Mouse (Mus musculus) stomach, embryonic 15.5 days (tissue): Measurements from ENCODE around the gene A630076J17Rik. TPM values are rescaled to one million over a fixed set of nuclear protein-coding genes. Genes with fewer than 3 reads are reported as not detected.

Source experiments
- ATAC-seq: fragments of 200-750 bp; cut with Nextera tagmentation; 2 replicates; pipeline ENCODE4 v1.8.0; 2017; ENCODE audit warnings: low read depth, moderate number of reproducible peaks, moderate TSS enrichment; ENCODE audit not compliant: insufficient read depth, low FRiP score
- H3K27ac ChIP-seq: fragments of 300-500 bp; sonication (generic); 2 replicates; pipeline ENCODE4 v1.5.1; 2015; ENCODE audit warnings: mild to moderate bottlenecking, inconsistent platforms
- H3K27me3 ChIP-seq: fragments of 300-500 bp; sonication (generic); replicated peaks from 2 replicates; pipeline ENCODE4 v1.6.1; 2015; ENCODE audit warnings: inconsistent platforms
- H3K36me3 ChIP-seq: fragments of 300-500 bp; sonication (generic); 2 replicates; pipeline ENCODE4 v1.6.1; 2015; ENCODE audit warnings: inconsistent platforms
- H3K4me1 ChIP-seq: fragments of 300-500 bp; sonication (generic); 2 replicates; pipeline ENCODE4 v1.6.1; 2015; ENCODE audit warnings: inconsistent platforms
- H3K4me2 ChIP-seq: fragments of 300-500 bp; sonication (generic); 2 replicates; pipeline ENCODE4 v1.6.1; 2015; ENCODE audit warnings: mild to moderate bottlenecking, inconsistent platforms
- H3K4me3 ChIP-seq: fragments of 300-500 bp; sonication (generic); replicated peaks from 2 replicates; pipeline ENCODE4 v1.5.1; 2015; ENCODE audit warnings: inconsistent platforms
- H3K9ac ChIP-seq: fragments of 300-500 bp; sonication (generic); 2 replicates; pipeline ENCODE4 v1.6.1; 2015; ENCODE audit warnings: inconsistent platforms
- H3K9me3 ChIP-seq: fragments of 300-500 bp; sonication (generic); 2 replicates; pipeline ENCODE4 v1.6.1; 2016; ENCODE audit warnings: inconsistent platforms
- WGBS: fragments of 180-500 bp; shearing (Covaris S2); methylation state at CpG from one replicate; pipeline ENCODE4 v1.1.7; 2015; 5-methylcytosine and 5-hydroxymethylcytosine counted together
- polyA plus RNA-seq: library from polyadenylated mRNA; unstranded; fragments of >200 nt; fragmentation: Nextera tagmentation; extraction: Ambion mirVana; gene quantifications from 2 replicates; pipeline ENCODE4 v1.2.1, GENCODE M21; 2015

The A630076J17Rik gene
- polyA plus RNA-seq = 0.64 and 2.1 TPM in 2 replicates

GRCm38 (mm10) chr3:107230527-107230926, at the start of gene A630076J17Rik:
TSS of gene A630076J17Rik (plus strand) at chr3:107230614.
- Histone ChIP-seq H3K36me3 (no peaks in the 10 kb centered on the region), H3K4me1 (peaks cover 5% of the 10 kb centered on the region; the same call in 1 of the 2 replicates), H3K27ac (0 out of 2 replicates have a peak within 1 kb of the TSS, but pooled peaks have one; percentile 0), H3K9me3 (no peaks in the 10 kb centered on the region), H3K9ac (no peak within 1 kb of the TSS), H3K27me3 (no peaks in the 10 kb centered on the region), H3K4me2 (peak within 1 kb of the TSS; percentile 8; the same call in 1 of the 2 replicates), H3K4me3 (no peak within 1 kb of the TSS)
- ATAC-seq = no peak
- WGBS = 4% methylated on average over 1 of the region's 1 CpGs

GRCm38 (mm10) chr3:107180860-107181259, 49.6 kb upstream of the A630076J17Rik start:
- ATAC-seq = peak; percentile 73
- no peaks in the 10 kb centered on the region for H3K9me3 ChIP-seq
- H3K27me3 ChIP-seq = no peaks in the 10 kb centered on the region
- H3K4me3 ChIP-seq = no peak overlapping the region
- no peaks in the 10 kb centered on the region for H3K4me1 ChIP-seq
- no peak overlapping the region for H3K9ac ChIP-seq
- no peaks in the 10 kb centered on the region for H3K36me3 ChIP-seq
- no peak overlapping the region for H3K27ac ChIP-seq
- no peak overlapping the region for H3K4me2 ChIP-seq
- 65% methylated on average over 2 of the region's 2 CpGs for WGBS

- ATAC-seq = no peak
- WGBS = 70% methylated on average over 1 of the region's 1 CpGs
These were observed 47.7 kb upstream of the A630076J17Rik start, which contains the start of gene Kcna10 for GRCm38 (mm10) chr3:107182756-107183155. TSS of gene Kcna10 (plus strand) at chr3:107183056.

GRCm38 (mm10) chr3:107183178-107183577, 47.2 kb upstream of the A630076J17Rik start:
- no peak overlapping the region for H3K4me3 ChIP-seq

More at GRCm38 (mm10) chr3:107182756-107183155, 47.7 kb upstream of the A630076J17Rik start, which contains the start of gene Kcna10:
- no peaks in the 10 kb centered on the region for H3K36me3 ChIP-seq
- no peaks in the 10 kb centered on the region for H3K9me3 ChIP-seq
- no peak within 1 kb of the TSS for H3K9ac ChIP-seq
- no peak within 1 kb of the TSS for H3K4me3 ChIP-seq
- no peak within 1 kb of the TSS for H3K4me2 ChIP-seq
- no peak within 1 kb of the TSS for H3K27ac ChIP-seq
- H3K4me1 ChIP-seq = no peaks in the 10 kb centered on the region
- no peaks in the 10 kb centered on the region for H3K27me3 ChIP-seq

GRCm38 (mm10) chr3:107185597-107185996, 44.8 kb upstream of the A630076J17Rik start:
- no peak overlapping the region for H3K4me3 ChIP-seq
- H3K27me3 ChIP-seq = no peaks in the 10 kb centered on the region
- H3K9ac ChIP-seq = no peak overlapping the region
- H3K27ac ChIP-seq = no peak overlapping the region
- H3K36me3 ChIP-seq = no peaks in the 10 kb centered on the region
- WGBS = 69% methylated on average over 3 of the region's 3 CpGs
- H3K9me3 ChIP-seq = no peaks in the 10 kb centered on the region
- H3K4me1 ChIP-seq = no peaks in the 10 kb centered on the region
- ATAC-seq = no peak
- H3K4me2 ChIP-seq = no peak overlapping the region

More at GRCm38 (mm10) chr3:107183178-107183577, 47.2 kb upstream of the A630076J17Rik start:
- WGBS = 91% methylated on average over 3 of the region's 3 CpGs
- Histone ChIP-seq H3K27me3 (no peaks in the 10 kb centered on the region), H3K36me3 (no peaks in the 10 kb centered on the region), H3K4me1 (no peaks in the 10 kb centered on the region), H3K9me3 (no peaks in the 10 kb centered on the region), H3K9ac (no peak overlapping the region), H3K4me2 (no peak overlapping the region), H3K27ac (no peak overlapping the region)
- ATAC-seq = no peak

DNA sequence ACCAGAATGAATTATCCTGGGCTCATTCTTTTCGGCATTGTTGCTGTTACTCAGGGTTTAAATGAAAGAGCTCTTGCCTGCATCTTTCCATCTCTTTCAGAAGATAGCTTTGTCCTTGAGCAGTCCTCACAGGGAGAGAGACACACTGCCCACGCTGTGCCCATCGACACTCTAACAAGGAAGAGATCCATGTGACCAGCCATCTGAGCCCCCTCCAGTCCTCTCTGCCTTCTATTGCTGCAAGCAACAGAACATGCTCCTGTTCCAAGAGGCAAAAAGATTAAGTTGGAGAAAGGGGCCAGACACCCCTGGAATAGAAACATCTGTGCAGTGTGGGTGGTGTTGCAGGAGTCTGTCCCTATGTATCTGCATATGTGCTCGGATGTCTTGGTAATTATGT, 43.4 kb upstream of the A630076J17Rik start:
- WGBS = 74% methylated on average over 4 of the region's 4 CpGs
- Histone ChIP-seq H3K27ac (no peak overlapping the region), H3K9me3 (no peaks in the 10 kb centered on the region), H3K4me3 (no peak overlapping the region), H3K4me2 (no peak overlapping the region), H3K27me3 (no peaks in the 10 kb centered on the region), H3K36me3 (no peaks in the 10 kb centered on the region), H3K4me1 (no peaks in the 10 kb centered on the region), H3K9ac (no peak overlapping the region)
- ATAC-seq = no peak

GRCm38 (mm10) chr3:107188226-107188899, 42.1 kb upstream of the A630076J17Rik start:
- no peaks in the 10 kb centered on the region for H3K27me3 ChIP-seq
- H3K4me2 ChIP-seq = no peak overlapping the region
- no peaks in the 10 kb centered on the region for H3K36me3 ChIP-seq
- H3K4me1 ChIP-seq = no peaks in the 10 kb centered on the region
- H3K9me3 ChIP-seq = no peaks in the 10 kb centered on the region
- H3K9ac ChIP-seq = no peak overlapping the region
- ATAC-seq = no peak; the same call in 1 of the 2 replicates
- no peak overlapping the region for H3K27ac ChIP-seq
- H3K4me3 ChIP-seq = no peak overlapping the region
- 33% methylated on average over 6 of the region's 6 CpGs for WGBS

GRCm38 (mm10) chr3:107201310-107202180, 28.9 kb upstream of the A630076J17Rik start:
- WGBS = 25% methylated on average over 9 of the region's 9 CpGs
- H3K9ac ChIP-seq = no peak overlapping the region
- no peaks in the 10 kb centered on the region for H3K27me3 ChIP-seq
- no peak for ATAC-seq
- H3K4me2 ChIP-seq = no peak overlapping the region
- H3K4me3 ChIP-seq = no peak overlapping the region
- no peaks in the 10 kb centered on the region for H3K9me3 ChIP-seq
- H3K36me3 ChIP-seq = no peaks in the 10 kb centered on the region
- H3K27ac ChIP-seq = no peak overlapping the region
- H3K4me1 ChIP-seq = no peaks in the 10 kb centered on the region

DNA sequence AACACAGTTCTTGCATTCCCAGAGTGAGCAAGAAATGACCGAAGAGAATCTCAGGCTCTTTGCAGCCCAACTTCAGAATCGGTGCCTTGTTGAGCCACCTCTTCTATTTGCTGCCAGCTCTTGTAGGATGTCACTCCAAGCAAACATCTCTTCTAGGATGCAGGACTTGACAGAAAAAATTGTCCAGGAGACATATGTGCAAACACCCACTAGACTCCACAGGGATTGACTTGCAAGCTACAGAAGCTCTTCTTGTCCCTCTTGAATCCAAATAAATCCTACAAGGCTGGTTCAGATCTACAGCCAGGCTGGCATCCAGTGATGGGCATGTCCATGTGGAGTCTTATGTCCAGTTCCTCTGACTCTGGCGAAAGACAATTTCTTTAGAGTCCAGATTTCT, 26.0 kb upstream of the A630076J17Rik start:
- 84% methylated on average over 3 of the region's 3 CpGs for WGBS
- Histone ChIP-seq H3K36me3 (no peaks in the 10 kb centered on the region), H3K4me3 (no peak overlapping the region), H3K27ac (no peak overlapping the region), H3K4me2 (no peak overlapping the region), H3K27me3 (no peaks in the 10 kb centered on the region), H3K9me3 (no peaks in the 10 kb centered on the region), H3K9ac (no peak overlapping the region), H3K4me1 (no peaks in the 10 kb centered on the region)
- ATAC-seq = no peak

DNA sequence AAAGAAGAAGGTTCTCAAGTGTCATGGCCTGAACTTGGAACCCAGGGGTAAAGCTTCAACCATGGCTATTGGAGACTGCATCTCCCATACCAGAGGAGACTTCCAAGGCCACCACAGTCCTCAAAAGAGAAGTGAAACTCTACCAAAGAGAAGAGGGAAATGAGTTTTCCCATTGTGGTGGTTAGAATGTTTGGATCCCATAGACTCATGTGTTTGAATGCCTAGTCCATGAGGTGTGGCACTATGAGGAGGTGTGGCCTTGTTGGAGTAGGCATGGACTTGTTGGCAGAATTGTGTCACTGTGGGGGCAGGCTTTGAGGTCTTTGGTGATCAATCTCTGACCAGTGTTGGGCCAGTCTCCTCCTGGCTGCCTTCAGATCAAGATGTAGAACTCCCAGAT, 25.2 kb upstream of the A630076J17Rik start:
- Histone ChIP-seq H3K4me3 (no peak overlapping the region), H3K27me3 (no peaks in the 10 kb centered on the region), H3K27ac (no peak overlapping the region), H3K4me2 (no peak overlapping the region), H3K9me3 (no peaks in the 10 kb centered on the region), H3K4me1 (no peaks in the 10 kb centered on the region), H3K36me3 (no peaks in the 10 kb centered on the region), H3K9ac (no peak overlapping the region)
- no peak for ATAC-seq

GRCm38 (mm10) chr3:107205994-107206393, 24.4 kb upstream of the A630076J17Rik start:
- Histone ChIP-seq H3K27ac (no peak overlapping the region), H3K4me1 (no peaks in the 10 kb centered on the region), H3K4me2 (no peak overlapping the region), H3K9ac (no peak overlapping the region), H3K27me3 (no peaks in the 10 kb centered on the region), H3K4me3 (no peak overlapping the region), H3K36me3 (no peaks in the 10 kb centered on the region), H3K9me3 (no peaks in the 10 kb centered on the region)
- 7% methylated on average over 4 of the region's 4 CpGs for WGBS
- no peak for ATAC-seq
